Mouse (Mus musculus): Measurements from ENCODE around the gene Ece1. TPM values are rescaled to one million over a fixed set of nuclear protein-coding genes. Genes with fewer than 3 reads are reported as not detected.

The Ece1 gene
- polyA plus RNA-seq, 1 experiment from 2014 or later, result 25.1 TPM

GRCm38 (mm10) chr4:137920500-137920961, 58.5 kb downstream of the Ece1 start:
- Histone ChIP-seq H3K36me3 (ENCODE audit: control insufficient read depth, insufficient read depth, low read length) (no peaks in the 10 kb centered on the region), H3K27me3 (ENCODE audit: control insufficient read depth, insufficient read depth, low read length) (no peaks in the 10 kb centered on the region), H3K4me2 (replicated peaks; ENCODE audit: low read depth, low read length) (no peak overlapping the region), H3K9me3 (ENCODE audit: control insufficient read depth, low read length) (no peaks in the 10 kb centered on the region), H3K4me1 (replicated peaks; ENCODE audit: control insufficient read depth, insufficient read depth, low read length) (no peaks in the 10 kb centered on the region), H3K27ac (ENCODE audit: low read depth, low read length) (peak overlapping the region; percentile 51; the same call in 1 of the 2 replicates), H3K9ac (ENCODE audit: low read depth, low read length) (no peak overlapping the region), H3K4me3 (ENCODE audit: low read depth, low read length) (no peak overlapping the region)
- DNase-seq (ENCODE audit: low spot score) (no peak), ATAC-seq (ENCODE audit: low FRiP score) (no peak)
- WGBS, result 40% methylated on average over 10 of the region's 10 CpGs

- no peak overlapping the region for H3K4me3 ChIP-seq (ENCODE audit: low read depth, low read length)
- no peak for ATAC-seq (ENCODE audit: low FRiP score)
Measured at GRCm38 (mm10) chr4:137921510-137921909, 59.5 kb downstream of the Ece1 start.

GRCm38 (mm10) chr4:137923052-137923451, 61.0 kb downstream of the Ece1 start:
- Histone ChIP-seq H3K4me3 (ENCODE audit: low read depth, low read length) (no peak overlapping the region), H3K9ac (ENCODE audit: low read depth, low read length) (no peak overlapping the region), H3K4me1 (replicated peaks; ENCODE audit: control insufficient read depth, insufficient read depth, low read length) (no peaks in the 10 kb centered on the region), H3K27me3 (ENCODE audit: control insufficient read depth, insufficient read depth, low read length) (no peaks in the 10 kb centered on the region), H3K36me3 (ENCODE audit: control insufficient read depth, insufficient read depth, low read length) (no peaks in the 10 kb centered on the region), H3K27ac (ENCODE audit: low read depth, low read length) (no peak overlapping the region), H3K4me2 (replicated peaks; ENCODE audit: low read depth, low read length) (no peak overlapping the region), H3K9me3 (ENCODE audit: control insufficient read depth, low read length) (no peaks in the 10 kb centered on the region)
- DNase-seq (ENCODE audit: low spot score) (no peak), ATAC-seq (ENCODE audit: low FRiP score) (no peak)
- whole genome bisulfite sequencing, result 86% methylated on average over 15 of the region's 15 CpGs

More at GRCm38 (mm10) chr4:137921510-137921909, 59.5 kb downstream of the Ece1 start:
- H3K4me2 ChIP-seq (replicated peaks; ENCODE audit: low read depth, low read length), result no peak overlapping the region
- DNase-seq (ENCODE audit: low spot score), result no peak
- H3K4me1 ChIP-seq (replicated peaks; ENCODE audit: control insufficient read depth, insufficient read depth, low read length), result no peaks in the 10 kb centered on the region
- no peaks in the 10 kb centered on the region for H3K27me3 ChIP-seq (ENCODE audit: control insufficient read depth, insufficient read depth, low read length)
- 85% methylated on average over 11 of the region's 11 CpGs for WGBS
- H3K27ac ChIP-seq (ENCODE audit: low read depth, low read length), result no peak overlapping the region; the same call in 1 of the 2 replicates
- no peaks in the 10 kb centered on the region for H3K36me3 ChIP-seq (ENCODE audit: control insufficient read depth, insufficient read depth, low read length)
- H3K9me3 ChIP-seq (ENCODE audit: control insufficient read depth, low read length), result no peaks in the 10 kb centered on the region
- H3K9ac ChIP-seq (ENCODE audit: low read depth, low read length), result no peak overlapping the region

- WGBS, result 80% methylated on average over 4 of the region's 4 CpGs
Measured at GRCm38 (mm10) chr4:137925176-137925575, 63.1 kb downstream of the Ece1 start.

GRCm38 (mm10) chr4:137926161-137926560, 64.1 kb downstream of the Ece1 start:
- Histone ChIP-seq H3K4me1 (replicated peaks; ENCODE audit: control insufficient read depth, insufficient read depth, low read length) (0 out of 2 replicates have a peak, but pooled peaks cover 2% of the 10 kb centered on the region), H3K9ac (ENCODE audit: low read depth, low read length) (no peak overlapping the region), H3K4me2 (replicated peaks; ENCODE audit: low read depth, low read length) (no peak overlapping the region), H3K36me3 (ENCODE audit: control insufficient read depth, insufficient read depth, low read length) (no peaks in the 10 kb centered on the region), H3K27ac (ENCODE audit: low read depth, low read length) (no peak overlapping the region), H3K4me3 (ENCODE audit: low read depth, low read length) (no peak overlapping the region), H3K9me3 (ENCODE audit: control insufficient read depth, low read length) (no peaks in the 10 kb centered on the region), H3K27me3 (ENCODE audit: control insufficient read depth, insufficient read depth, low read length) (no peaks in the 10 kb centered on the region)
- ATAC-seq (ENCODE audit: low FRiP score) (no peak), DNase-seq (ENCODE audit: low spot score) (no peak)
- 91% methylated on average over 14 of the region's 14 CpGs for WGBS

More at GRCm38 (mm10) chr4:137925176-137925575, 63.1 kb downstream of the Ece1 start:
- DNase-seq (ENCODE audit: low spot score) (no peak), ATAC-seq (ENCODE audit: low FRiP score) (no peak)
- Histone ChIP-seq H3K27ac (ENCODE audit: low read depth, low read length) (no peak overlapping the region), H3K9me3 (ENCODE audit: control insufficient read depth, low read length) (no peaks in the 10 kb centered on the region), H3K4me1 (replicated peaks; ENCODE audit: control insufficient read depth, insufficient read depth, low read length) (no peaks in the 10 kb centered on the region), H3K9ac (ENCODE audit: low read depth, low read length) (no peak overlapping the region), H3K36me3 (ENCODE audit: control insufficient read depth, insufficient read depth, low read length) (no peaks in the 10 kb centered on the region), H3K4me3 (ENCODE audit: low read depth, low read length) (no peak overlapping the region), H3K4me2 (replicated peaks; ENCODE audit: low read depth, low read length) (no peak overlapping the region), H3K27me3 (ENCODE audit: control insufficient read depth, insufficient read depth, low read length) (no peaks in the 10 kb centered on the region)

GRCm38 (mm10) chr4:137927136-137927535, 65.1 kb downstream of the Ece1 start:
- Histone ChIP-seq H3K4me2 (replicated peaks; ENCODE audit: low read depth, low read length) (no peak overlapping the region), H3K36me3 (ENCODE audit: control insufficient read depth, insufficient read depth, low read length) (no peaks in the 10 kb centered on the region), H3K9me3 (ENCODE audit: control insufficient read depth, low read length) (no peaks in the 10 kb centered on the region), H3K27ac (ENCODE audit: low read depth, low read length) (no peak overlapping the region), H3K9ac (ENCODE audit: low read depth, low read length) (no peak overlapping the region), H3K4me3 (ENCODE audit: low read depth, low read length) (no peak overlapping the region), H3K27me3 (ENCODE audit: control insufficient read depth, insufficient read depth, low read length) (no peaks in the 10 kb centered on the region), H3K4me1 (replicated peaks; ENCODE audit: control insufficient read depth, insufficient read depth, low read length) (peaks cover 5% of the 10 kb centered on the region; the same call in 1 of the 2 replicates)
- DNase-seq (ENCODE audit: low spot score) (no peak), ATAC-seq (ENCODE audit: low FRiP score) (no peak)
- 79% methylated on average over 7 of the region's 7 CpGs for WGBS

- DNase-seq (ENCODE audit: low spot score), result no peak
- no peak overlapping the region for H3K4me3 ChIP-seq (ENCODE audit: low read depth, low read length)
- no peaks in the 10 kb centered on the region for H3K36me3 ChIP-seq (ENCODE audit: control insufficient read depth, insufficient read depth, low read length)
- H3K4me2 ChIP-seq (replicated peaks; ENCODE audit: low read depth, low read length), result no peak overlapping the region
- no peak for ATAC-seq (ENCODE audit: low FRiP score)
- H3K27ac ChIP-seq (ENCODE audit: low read depth, low read length), result no peak overlapping the region
- 87% methylated on average over 12 of the region's 12 CpGs for WGBS
- no peaks in the 10 kb centered on the region for H3K9me3 ChIP-seq (ENCODE audit: control insufficient read depth, low read length)
- H3K27me3 ChIP-seq (ENCODE audit: control insufficient read depth, insufficient read depth, low read length), result no peaks in the 10 kb centered on the region
- H3K9ac ChIP-seq (ENCODE audit: low read depth, low read length), result no peak overlapping the region
- peaks cover 8% of the 10 kb centered on the region; the same call in 1 of the 2 replicates for H3K4me1 ChIP-seq (replicated peaks; ENCODE audit: control insufficient read depth, insufficient read depth, low read length)
Measured at GRCm38 (mm10) chr4:137927741-137928535, 65.9 kb downstream of the Ece1 start.

GRCm38 (mm10) chr4:137928813-137929212, 66.8 kb downstream of the Ece1 start:
- H3K27ac ChIP-seq (ENCODE audit: low read depth, low read length), result no peak overlapping the region
- H3K4me1 ChIP-seq (replicated peaks; ENCODE audit: control insufficient read depth, insufficient read depth, low read length), result peaks cover 8% of the 10 kb centered on the region; the same call in 1 of the 2 replicates
- no peak overlapping the region for H3K9ac ChIP-seq (ENCODE audit: low read depth, low read length)
- ATAC-seq (ENCODE audit: low FRiP score), result no peak
- no peak for DNase-seq (ENCODE audit: low spot score)
- H3K36me3 ChIP-seq (ENCODE audit: control insufficient read depth, insufficient read depth, low read length), result no peaks in the 10 kb centered on the region
- WGBS, result 86% methylated on average over 1 of the region's 1 CpGs
- no peaks in the 10 kb centered on the region for H3K27me3 ChIP-seq (ENCODE audit: control insufficient read depth, insufficient read depth, low read length)
- no peak overlapping the region for H3K4me2 ChIP-seq (replicated peaks; ENCODE audit: low read depth, low read length)
- H3K9me3 ChIP-seq (ENCODE audit: control insufficient read depth, low read length), result no peaks in the 10 kb centered on the region
- H3K4me3 ChIP-seq (ENCODE audit: low read depth, low read length), result no peak overlapping the region

All from hindbrain, embryonic 11.5 days (tissue).